Mouse (Mus musculus) testis, adult 10 weeks (tissue): ENCODE measurements around the gene Mepe. TPM values are rescaled to one million over a fixed set of nuclear protein-coding genes. Genes with fewer than 3 reads are reported as not detected.

Source experiments
- polyA plus RNA-seq: library from polyadenylated mRNA; stranded (reverse); fragments of 350-450 nt; fragmentation: Illumina TruSeq; extraction: RNeasy Lipid Tissue Mini Kit (QIAGEN cat#74804); gene quantifications from one replicate; pipeline ENCODE4 v1.2.3, GENCODE M21; 2014; ENCODE audit warnings: low read depth, low replicate concordance

Gene Mepe
- polyA plus RNA-seq = 0.13 TPM

DNA sequence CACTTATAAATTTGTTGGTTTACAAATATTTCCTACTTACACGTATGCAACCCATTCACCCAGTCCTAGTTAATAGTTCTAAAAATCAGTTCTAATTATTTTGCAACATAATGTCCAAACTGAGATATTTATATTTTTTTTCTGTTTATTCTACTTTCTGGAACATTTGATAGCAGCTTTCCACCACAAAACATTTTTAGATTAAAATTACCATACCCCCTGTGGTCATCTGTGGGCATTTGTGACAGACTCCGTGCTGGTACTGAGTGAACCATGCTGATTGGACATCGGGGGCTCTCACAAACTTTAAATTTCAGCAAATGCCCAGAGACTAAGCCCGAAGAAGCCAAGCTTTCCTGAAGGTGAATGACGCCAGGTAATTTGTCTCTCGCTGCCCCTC lies at the start of gene Mepe:
Gene Mepe, plus strand, starts transcription at position 301 of the 400 bp plus-strand sequence.

DNA sequence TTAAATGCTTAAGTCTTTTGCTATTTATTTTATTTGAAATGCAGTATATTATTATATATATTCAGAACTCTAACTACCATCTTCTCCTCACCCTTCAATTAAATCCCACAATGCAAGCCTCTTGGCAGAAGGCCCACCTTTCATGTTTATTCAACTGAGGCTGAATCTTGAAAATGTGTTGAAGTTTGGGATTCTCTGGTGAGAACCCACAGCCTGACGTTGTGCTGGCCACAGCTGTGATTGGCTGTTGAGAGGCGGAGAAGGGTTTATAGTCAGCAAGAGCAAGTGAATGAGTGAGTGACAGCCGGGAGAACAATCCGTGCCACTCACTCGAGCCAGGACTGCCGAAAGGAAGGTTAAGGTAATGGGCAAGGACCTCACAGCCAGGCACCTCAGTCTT lies 26.1 kb upstream of the Mepe start, which contains the start of gene Ibsp:
Gene Ibsp, plus strand, starts transcription at position 178 of the 400 bp plus-strand sequence.

Other genes starting within 250 kb of the Mepe start
- gene Gm17660, start 247.7 kb upstream of the Mepe start, polyA plus RNA-seq = 1.4 TPM
- gene Sparcl1, start 211.6 kb upstream of the Mepe start, polyA plus RNA-seq = 34.7 TPM
- not detected for gene Dspp, start 154.6 kb upstream of the Mepe start, polyA plus RNA-seq
- gene Dmp1, start 122.7 kb upstream of the Mepe start, polyA plus RNA-seq = not detected
- 0.67 TPM for gene Ibsp, start 26.2 kb upstream of the Mepe start, polyA plus RNA-seq
- 1.4 TPM for gene Spp1, start 109.8 kb downstream of the Mepe start, polyA plus RNA-seq
- gene Pkd2, start 134.1 kb downstream of the Mepe start, polyA plus RNA-seq = 15.5 TPM
- 54.8 TPM for gene BC005561, start 183.0 kb downstream of the Mepe start, polyA plus RNA-seq